Mouse (Mus musculus) lung, adult 18-20 months (tissue): ENCODE data around the gene Arl15.
"Not testable (repeated sequence)": the region's sequence is repeated elsewhere in the genome, so short reads cannot be mapped to it uniquely, and the experiment has no call there.

Experiments
- DNase-seq, 2 experiments: peaks; one replicate each; pipeline ENCODE4 v3.0.0; 2022; ENCODE audit warnings: mixed read lengths in 2 of 2

The Arl15 gene

GRCm38 (mm10) chr13:113794039-113794704 lies at the start of gene Arl15:
Arl15 (plus strand) TSS chr13:113794505.
- DNase-seq = peak; percentile 98

GRCm38 (mm10) chr13:113745301-113745700 lies 49.0 kb upstream of the Arl15 start:
- no peak for DNase-seq

- DNase-seq = no peak
Measured at GRCm38 (mm10) chr13:113750766-113751165, 43.5 kb upstream of the Arl15 start.

GRCm38 (mm10) chr13:113754731-113755689 lies 39.3 kb upstream of the Arl15 start:
- DNase-seq = no peak

- DNase-seq = no peak
Measured at GRCm38 (mm10) chr13:113755779-113756178, 38.5 kb upstream of the Arl15 start.

- no peak for DNase-seq
Measured at GRCm38 (mm10) chr13:113761717-113762116, 32.6 kb upstream of the Arl15 start.

- DNase-seq = no peak
Measured at GRCm38 (mm10) chr13:113762766-113763516, 31.4 kb upstream of the Arl15 start.

- no peak for DNase-seq
Measured at GRCm38 (mm10) chr13:113765411-113765810, 28.9 kb upstream of the Arl15 start.

- no peak for DNase-seq
Measured at GRCm38 (mm10) chr13:113769829-113770228, 24.5 kb upstream of the Arl15 start.

- DNase-seq = no peak
Measured at GRCm38 (mm10) chr13:113770340-113770739, 24.0 kb upstream of the Arl15 start.

GRCm38 (mm10) chr13:113771340-113771739 lies 23.0 kb upstream of the Arl15 start:
- DNase-seq = no peak

- no peak for DNase-seq
Measured at GRCm38 (mm10) chr13:113774799-113775198, 19.5 kb upstream of the Arl15 start.

- no peak for DNase-seq
Measured at GRCm38 (mm10) chr13:113775244-113776140, 18.8 kb upstream of the Arl15 start.

- DNase-seq = no peak
Measured at GRCm38 (mm10) chr13:113785803-113786202, 8.5 kb upstream of the Arl15 start.

- DNase-seq = no peak
Measured at GRCm38 (mm10) chr13:113787136-113787535, 7.2 kb upstream of the Arl15 start.

GRCm38 (mm10) chr13:113790016-113790415 lies 4.3 kb upstream of the Arl15 start:
- not testable (repeated sequence) for DNase-seq

- no peak for DNase-seq
Measured at GRCm38 (mm10) chr13:113793637-113794036, 668 bp upstream of the Arl15 start.

- peak; percentile 52 to 57 for DNase-seq
Measured at GRCm38 (mm10) chr13:113794705-113795655, 675 bp downstream of the Arl15 start.

- DNase-seq = no peak
Measured at GRCm38 (mm10) chr13:113797378-113797777, 3.1 kb downstream of the Arl15 start.

- no peak for DNase-seq
Measured at GRCm38 (mm10) chr13:113799361-113799760, 5.1 kb downstream of the Arl15 start.

GRCm38 (mm10) chr13:113800246-113800645 lies 5.9 kb downstream of the Arl15 start:
- no peak for DNase-seq
